Mouse (Mus musculus) heart, adult 18-20 months (tissue): ENCODE results near the gene Rbm3. TPM values are rescaled to one million over a fixed set of nuclear protein-coding genes. Genes with fewer than 3 reads are reported as not detected.

ENCODE experiments used
- DNase-seq, 2 experiments: peaks; one replicate each; pipeline ENCODE4 v3.0.0; 2021 to 2022; ENCODE audit warnings: mixed read lengths in 1 of 2
- long read RNA-seq, 2 experiments: library from polyadenylated mRNA; stranded (forward); transcript quantifications; one replicate each; pipeline ENCODE4 v2.0.0; 2021
- total RNA-seq, 2 experiments: library from RNA; stranded (reverse); gene quantifications; 2 replicates each; pipeline ENCODE4 v1.2.3; 2021

The Rbm3 gene
- 10 to 100 TPM; 49.9 to 88.3 TPM for total RNA-seq
- long read RNA-seq, experiment 1, transcript Rbm3-203 (7 exons, 1,225 nt), result minor isoform, 19 of 55 reads
- long read RNA-seq, experiment 1, transcript Rbm3-206 (7 exons, 1,338 nt), result major isoform, 24 of 55 reads
- long read RNA-seq, experiment 1, partial matches to known transcripts, result 2 of 55 reads
- long read RNA-seq, experiment 1, other reads (novel, unspliced or antisense), result 1 of 55 reads
- long read RNA-seq, experiment 2, transcript Rbm3-206 (7 exons, 1,338 nt), result major isoform, 7 of 16 reads
- long read RNA-seq, experiment 2, partial matches to known transcripts, result 3 of 16 reads
- long read RNA-seq, experiment 2, other reads (novel, unspliced or antisense), result 0 of 16 reads

DNA sequence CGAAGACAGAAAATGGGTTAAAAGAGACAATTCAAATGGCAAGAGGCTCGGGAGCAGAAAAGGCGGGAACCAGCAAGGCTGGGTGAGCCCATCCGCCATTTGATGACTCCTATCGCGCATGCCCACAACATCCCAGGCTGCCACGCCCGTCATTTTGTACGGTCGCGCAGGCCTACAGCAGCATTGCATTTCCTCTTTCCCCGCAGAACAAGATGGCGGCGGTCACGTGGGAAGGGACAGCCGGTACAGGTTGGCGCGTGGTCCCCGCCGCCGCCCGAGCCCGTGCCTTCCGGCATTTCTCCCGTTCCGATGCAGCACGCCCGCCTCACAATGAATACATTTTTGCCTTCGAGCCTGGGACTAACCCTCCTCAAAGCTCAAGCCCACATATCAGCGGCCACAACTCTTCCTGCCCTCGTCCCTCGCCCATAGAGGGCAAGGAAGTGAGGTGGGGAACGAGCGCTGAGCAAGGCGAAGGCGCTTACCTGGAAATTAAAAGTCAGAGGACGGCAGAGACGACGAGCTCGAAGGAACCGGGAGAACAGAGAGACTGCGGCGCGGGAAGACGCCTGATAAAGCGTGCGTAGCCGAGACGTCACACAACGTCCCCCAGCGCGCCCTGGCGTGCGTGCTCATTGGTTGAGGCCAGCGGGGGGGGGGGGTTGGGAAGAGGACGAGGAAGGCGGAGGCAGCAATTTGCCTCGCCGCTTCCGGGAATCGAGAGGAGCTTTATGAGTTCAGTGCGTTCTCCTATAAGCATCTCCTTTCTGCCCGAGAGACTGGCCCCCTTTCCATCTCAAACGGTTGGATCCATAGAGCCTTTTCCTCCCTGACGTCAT is at the start of gene Rbm3:
Gene Rbm3, minus strand, starts transcription at position 728 of the 839 bp plus-strand sequence.
- peak; percentile 88 to 92 for DNase-seq

DNA sequence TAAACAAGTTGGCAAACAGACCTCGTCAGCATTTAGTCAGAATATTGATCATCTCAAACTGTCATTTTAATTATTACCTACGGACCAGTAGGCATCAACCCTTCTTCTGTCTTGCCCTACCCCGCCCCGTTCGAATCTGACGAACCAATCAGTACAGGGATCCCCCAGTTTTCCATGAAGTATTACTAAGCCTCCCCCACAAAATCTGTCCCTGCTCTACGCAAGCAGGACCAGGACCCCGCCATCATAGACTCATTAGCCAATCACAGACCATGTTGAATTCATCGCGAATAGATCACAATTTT is 47.7 kb upstream of the Rbm3 start, which contains the start of gene Ebp:
Gene Ebp, minus strand, starts transcription at position 94 of the 305 bp plus-strand sequence.
- DNase-seq, result peak in 1 of 2 experiments; percentile 4

DNA sequence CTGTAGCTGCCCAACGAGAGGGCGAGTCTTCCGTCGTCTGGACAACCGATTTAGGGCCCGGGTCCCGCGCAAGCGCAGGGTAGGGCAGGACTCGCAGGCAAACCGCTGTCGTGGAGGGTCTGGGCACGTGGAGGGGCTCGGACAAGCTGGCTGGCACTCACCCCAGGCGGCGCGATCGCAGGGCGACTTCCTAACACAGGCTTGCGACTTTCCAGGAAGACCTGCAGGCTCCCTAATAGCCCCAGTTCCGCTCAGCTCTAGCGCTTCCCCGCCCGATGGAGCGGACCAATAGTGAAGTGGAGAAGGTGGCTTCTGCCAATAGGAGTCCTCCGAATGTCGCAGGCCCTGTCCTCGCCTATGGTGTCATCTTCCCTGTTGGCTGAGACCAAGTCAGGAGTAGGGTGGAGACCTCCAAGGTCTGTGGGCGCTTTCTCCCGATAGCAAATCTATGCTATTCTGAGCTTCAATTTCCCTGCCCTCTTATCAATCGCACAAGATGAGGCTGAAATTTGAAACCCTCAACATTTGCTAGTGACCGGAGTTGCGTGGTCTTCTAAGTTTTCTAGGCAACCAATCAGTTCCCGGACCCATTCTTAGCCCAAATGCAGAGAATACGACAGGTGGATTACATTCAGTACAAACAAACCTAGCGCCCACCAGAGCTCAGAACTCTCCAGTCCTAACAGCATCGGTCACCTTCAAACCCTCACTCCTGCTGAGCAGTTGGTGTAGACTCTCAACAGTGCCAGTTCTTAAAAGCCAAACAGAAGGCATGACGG is 47.1 kb upstream of the Rbm3 start:
- peak; percentile 81 to 92 for DNase-seq

DNA sequence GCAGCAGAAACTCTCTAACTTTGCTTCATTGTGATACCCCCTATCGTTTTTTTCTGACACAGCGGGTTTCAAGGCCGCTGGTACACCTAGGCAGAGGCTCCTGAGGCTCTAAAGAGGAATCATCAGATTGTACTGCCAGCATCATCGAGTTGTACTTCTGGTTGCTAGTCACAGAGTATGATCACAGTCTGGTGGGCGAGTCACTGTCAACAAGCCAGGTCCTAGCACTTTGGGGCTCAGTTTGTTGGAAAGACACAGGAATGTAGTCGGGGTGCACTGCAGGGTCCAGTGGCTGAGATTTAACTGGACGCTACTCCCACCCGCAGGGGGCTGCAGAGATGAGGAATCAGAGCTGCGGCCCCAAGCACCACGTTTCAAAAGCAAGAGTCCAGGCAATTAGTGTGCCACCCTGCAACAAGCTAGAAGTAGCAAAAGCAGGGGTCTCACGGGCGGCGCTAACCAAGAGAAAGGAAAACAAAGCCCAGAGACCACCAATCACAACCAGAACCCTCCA is 46.5 kb upstream of the Rbm3 start:
- no peak for DNase-seq

DNA sequence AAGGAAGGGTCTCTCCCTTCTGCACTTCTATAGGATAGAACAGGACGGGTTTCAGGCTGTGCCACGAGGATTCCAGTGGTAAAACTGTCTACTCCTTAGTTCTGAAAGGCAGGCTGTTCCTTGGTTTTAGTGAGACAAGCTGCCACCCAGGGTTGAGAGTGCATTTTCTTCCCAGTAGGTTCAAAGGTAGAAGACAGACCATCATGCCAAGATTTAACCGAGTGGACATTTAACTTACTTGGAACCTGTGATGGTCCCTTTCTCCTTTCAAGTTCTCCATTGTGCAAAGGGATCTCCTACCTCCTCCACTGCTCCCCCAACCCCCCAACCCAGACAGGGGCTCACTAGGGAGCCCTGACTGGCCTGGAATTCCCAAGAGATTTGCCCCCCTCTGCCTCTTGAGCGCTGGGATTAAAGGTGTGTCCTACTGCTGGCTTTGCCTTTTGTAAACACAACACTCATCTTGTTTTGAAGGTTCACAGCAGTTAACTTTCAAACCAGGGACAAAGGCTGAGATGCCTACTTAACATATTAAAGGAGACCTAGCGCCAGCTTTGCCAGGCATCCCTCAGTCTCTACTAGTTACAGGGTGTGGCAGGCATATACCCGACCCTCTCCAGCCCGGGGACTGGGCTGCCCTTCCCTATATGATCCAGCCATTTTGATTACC is 37.3 kb upstream of the Rbm3 start:
- DNase-seq, result no peak

DNA sequence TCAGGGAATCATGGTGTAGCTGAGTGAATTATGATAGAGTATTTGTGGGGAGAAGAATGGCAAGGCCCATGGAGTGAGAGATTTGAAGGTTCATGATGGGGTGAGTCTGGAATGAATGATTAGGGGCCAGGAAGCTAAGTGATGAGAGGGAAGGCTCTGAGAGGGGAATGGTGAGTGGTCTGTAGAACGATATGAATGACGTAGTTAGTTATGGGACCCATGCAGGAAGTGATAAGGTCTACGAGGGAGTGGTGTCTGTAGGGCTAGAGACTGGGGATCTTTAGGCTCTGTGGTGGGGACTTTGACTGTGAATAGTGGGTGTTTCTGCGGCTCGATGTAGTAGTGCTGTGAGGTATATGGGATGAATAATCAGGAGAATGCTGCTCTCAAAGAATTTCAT is 34.0 kb upstream of the Rbm3 start:
- DNase-seq, result no peak

DNA sequence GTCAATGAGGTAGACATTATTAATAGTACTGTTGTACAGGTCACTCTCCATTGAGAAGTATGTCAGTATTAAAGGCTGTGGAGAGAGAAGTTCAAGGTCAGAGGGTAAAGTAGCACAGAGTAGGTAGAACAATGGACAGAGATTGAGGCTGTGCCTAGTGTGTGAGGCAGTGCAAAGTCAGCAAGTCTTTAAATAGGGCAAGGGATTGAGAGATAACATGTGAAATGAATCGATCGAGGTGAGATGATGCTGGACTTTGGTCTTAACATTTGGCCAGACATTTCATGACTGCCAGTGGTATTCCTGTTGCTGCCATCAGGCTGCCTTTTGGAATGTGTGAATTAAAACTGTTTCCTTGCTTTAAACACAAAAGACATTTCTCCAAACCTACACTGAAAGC is 33.2 kb upstream of the Rbm3 start:
- DNase-seq, result no peak

DNA sequence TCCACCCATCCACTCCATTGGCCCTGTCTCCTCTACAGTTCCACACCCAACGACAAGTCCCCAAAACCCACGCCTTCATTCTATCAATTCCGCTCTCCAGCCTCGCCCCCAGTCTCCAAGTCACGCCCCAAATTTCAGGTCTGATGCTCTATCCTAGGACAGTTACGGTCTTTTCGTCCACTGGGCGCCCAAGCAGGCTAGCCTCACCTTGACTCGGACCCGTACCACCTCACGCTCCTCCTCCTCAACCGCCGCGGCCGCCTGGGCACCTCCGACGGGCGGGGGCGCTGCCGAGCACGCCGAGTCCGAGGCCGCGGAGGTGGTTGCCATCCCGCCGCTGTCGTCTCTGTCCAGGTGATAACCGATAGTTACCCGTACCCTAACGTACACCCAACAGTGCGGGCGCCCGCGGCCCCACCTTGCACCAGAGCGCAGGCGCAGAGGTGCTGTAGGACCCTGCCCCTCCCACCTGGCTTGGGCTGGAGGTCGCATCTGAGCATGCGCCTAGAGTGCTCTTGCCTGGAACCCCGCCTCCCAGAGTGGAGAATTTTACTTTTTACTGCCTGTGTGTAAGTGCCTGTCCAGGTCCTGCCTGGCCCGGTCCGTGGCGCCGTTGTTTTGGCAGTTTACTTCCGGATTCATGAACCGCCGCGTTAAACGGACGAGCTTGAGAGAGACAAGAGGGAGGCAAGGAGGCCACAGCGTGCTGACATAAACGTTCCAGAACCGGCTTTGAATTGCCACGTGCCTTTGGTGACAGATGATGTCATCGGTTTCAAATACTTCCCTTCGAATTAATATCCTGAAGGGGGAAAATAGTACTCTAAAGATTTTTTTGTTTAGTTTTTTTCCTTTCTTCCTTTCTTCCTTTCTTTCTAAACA is 30.1 kb upstream of the Rbm3 start, which contains the start of gene Tbc1d25:
Gene Tbc1d25, minus strand, starts transcription at position 678 of the 882 bp plus-strand sequence.
- peak; percentile 89 to 91 for DNase-seq

DNA sequence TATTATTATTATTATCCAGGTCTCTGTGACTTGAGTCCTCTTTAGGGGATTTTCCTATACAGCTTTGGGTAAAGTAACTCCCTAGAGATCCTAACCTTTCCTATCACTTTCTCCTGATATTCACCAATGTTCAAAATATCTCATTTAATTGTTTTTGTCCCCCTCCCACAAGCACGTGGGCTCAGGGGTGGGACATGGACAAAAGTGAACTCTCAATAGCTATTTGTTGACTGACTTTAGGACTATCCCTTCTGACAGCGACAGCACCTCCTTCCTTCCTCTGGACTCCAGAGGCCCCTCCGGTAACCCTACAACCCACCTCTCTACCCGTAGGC is 29.5 kb upstream of the Rbm3 start:
- DNase-seq, result no peak

DNA sequence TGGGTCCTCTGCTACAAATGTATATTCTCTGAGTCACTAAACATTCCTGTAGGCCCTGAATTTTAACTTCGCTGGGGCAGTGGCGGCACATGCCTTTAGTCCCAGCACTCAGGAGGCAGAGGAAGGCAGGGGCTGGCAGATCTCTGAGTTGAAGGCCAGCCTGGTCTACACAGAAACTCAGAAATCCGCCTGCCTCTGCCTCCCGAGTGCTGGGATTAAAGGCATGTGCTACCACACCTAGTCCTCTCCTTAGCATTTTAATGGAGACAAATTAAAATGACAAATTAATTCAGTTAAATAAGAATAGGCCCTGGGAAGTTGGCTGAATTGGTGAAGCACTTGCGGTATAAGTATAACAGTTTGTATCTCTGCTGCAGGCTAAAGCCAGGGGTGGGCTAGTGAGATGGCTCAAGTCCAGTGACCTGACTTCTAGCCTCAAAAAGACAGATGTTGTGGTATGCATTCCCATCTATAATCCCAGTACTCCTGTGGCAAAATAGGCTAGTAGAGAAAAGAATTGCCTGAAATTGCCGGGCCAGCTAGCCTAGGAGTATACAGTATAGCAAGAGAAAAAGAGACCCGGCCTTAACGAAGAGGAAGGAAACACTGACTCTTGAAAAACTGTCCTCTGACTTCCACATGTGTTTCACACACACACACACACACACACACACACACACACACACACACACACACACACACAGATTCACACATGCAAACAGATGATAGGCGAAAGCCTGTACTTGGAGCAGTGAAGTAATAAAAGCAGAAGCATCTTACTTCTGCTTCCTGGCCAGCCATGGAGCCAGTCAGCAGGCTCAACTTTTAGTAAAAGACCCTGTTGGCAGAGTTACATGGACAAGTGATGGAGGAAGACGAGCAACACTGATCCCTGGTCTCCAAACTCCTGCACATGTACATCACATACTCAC is 22.3 kb upstream of the Rbm3 start:
- DNase-seq, result no peak

DNA sequence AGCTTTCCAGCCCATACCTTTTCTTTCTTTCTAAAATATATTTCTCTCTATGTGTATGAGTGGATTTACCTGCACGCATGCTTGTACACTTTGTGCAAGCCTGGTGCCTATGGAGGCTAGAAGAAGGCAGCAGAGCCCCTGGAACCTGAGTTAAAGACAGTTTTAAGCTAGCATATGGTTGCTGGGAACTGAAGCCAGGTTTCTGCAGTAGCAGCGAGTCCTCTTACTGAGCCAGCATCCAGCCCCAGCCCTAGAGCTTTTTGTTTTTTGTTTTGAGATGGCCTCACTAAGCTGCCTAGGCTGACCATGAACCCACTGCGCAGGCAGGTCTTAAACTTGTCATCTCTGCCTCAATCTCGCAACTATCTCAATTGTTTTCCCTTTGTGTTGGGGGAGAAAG is 18.8 kb upstream of the Rbm3 start:
- DNase-seq, result no peak

DNA sequence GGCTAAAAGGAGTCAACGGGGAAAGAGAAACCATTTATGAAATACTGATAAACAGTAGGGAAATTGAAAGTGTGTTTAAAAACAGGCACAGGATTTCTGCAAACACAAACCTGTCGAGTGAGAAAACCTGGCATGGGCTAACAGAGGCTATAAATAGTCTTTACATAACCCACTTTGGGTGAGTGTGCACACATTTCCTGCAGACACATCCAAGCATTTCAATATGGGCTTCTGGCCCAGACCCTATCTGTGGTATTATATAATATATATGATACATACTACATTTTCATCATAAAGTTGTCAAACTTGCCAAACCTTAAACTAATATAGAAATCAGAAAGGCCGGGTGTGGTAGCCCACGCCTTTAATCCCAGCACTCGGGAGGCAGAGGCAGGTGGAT is 17.4 kb upstream of the Rbm3 start:
- DNase-seq, result peak; percentile 7 to 14

DNA sequence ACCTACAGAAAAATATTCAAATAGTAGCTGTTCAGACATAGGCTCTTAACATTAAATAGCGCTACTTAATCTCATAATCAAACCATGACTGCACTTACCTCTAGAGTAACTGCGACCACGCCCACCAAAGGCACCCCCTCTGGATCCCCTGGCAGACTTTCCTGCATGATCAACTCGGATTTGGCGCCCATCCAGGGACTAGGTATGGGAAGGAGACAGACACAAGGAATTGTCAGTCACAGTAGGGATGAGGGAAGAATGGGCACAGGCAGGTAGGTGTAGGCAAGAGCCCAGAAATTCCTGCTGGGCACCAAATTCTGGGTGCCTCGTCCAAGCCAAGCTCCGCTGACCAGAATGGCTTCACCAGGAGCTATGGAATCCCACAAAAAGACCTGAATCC is 1.9 kb downstream of the Rbm3 start:
- no peak for DNase-seq

DNA sequence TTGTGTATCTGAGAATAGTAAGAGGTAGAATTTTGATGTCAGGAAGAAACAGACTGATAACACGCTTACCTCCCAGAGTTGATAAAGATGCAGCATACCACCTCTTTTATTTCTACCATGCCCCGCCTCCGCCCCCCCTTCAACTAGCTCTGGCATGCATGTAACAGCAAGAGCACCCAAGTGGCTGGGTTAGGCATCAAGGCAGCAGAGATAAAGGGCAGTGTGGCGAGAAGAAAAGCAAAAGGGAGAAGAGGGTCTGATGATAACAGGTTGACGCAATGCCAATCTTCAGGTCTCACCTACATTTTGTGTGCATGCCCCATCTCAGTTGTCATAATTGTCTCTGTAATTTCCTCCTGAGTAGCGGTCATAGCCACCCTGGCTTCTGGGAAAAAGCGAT is 2.7 kb downstream of the Rbm3 start:
- DNase-seq, result no peak

DNA sequence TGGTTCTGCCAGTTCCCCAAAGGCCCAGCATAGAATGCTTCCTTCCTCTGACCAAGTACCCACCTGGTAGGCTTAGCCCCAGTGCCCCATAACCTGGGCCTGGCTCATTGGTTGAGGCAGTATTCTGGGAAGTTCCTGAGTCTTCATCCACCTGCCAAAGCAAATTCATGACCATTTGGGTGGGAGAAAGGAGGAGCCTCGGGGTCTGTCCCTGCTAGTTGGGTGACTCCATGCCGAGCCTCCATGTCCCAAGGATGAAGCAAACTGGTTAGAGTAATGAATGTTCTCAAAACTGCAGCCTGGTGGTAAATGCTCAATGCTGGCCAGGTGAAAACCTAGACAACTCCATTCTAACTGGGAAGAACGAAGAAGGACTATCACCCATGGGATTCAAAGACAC is 4.6 kb downstream of the Rbm3 start:
- no peak for DNase-seq

DNA sequence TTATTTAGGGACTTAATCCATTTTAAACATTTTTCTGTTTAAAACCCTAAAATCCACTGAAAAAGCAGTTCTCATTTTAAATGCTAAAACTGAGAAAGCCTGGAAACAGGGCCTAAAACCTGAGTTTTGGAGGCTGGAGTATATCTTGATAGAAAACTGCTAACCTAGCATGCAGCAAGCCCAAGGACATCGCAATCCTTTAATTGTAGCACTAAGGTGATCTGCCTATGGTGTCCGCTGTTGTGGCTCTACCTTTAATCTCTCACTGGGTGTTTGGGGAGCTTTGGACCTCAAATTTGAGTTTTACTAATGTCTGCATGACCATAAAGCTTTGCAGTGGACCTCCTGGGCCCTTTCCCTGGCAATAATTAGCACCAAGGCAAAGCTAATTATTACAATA is 5.2 kb downstream of the Rbm3 start:
- no peak for DNase-seq

DNA sequence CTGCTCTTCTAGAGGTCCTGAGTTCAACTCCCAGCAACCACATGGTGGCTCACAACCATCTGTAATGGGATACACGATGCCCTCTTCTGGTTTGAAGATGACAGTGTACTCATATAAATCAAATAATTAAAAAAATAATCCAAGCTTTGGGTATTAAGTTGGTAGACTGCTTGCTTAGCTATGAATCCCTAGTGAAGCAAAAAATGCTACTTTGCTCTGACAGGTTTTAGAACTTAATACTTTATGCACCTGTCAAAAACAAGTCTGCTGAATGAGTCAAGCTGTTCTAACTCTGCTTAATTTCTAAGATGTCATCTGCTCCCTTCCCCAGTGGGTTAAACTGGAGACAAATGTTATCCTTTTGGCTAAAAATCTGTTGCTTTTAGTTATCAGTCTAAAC is 6.2 kb downstream of the Rbm3 start:
- DNase-seq, result no peak

DNA sequence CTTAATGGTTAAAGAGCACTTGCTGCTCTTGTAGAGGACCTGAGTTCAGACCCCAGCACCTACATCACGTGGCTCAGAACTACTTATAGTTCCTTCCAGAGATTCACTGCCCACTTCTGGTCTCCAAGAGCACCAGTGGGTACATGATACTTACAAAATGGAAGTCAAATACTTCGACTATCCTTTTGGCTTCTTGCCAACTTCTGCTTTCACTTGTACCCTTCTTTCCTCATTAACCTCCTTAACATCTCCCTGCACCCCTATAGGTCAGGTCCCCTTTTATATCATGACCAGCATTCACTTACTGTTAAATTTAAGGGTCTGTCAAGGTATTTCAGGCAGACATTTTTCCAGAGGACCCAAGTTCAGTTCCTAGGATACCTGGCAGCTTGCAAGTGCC is 9.8 kb downstream of the Rbm3 start:
- DNase-seq, result no peak

DNA sequence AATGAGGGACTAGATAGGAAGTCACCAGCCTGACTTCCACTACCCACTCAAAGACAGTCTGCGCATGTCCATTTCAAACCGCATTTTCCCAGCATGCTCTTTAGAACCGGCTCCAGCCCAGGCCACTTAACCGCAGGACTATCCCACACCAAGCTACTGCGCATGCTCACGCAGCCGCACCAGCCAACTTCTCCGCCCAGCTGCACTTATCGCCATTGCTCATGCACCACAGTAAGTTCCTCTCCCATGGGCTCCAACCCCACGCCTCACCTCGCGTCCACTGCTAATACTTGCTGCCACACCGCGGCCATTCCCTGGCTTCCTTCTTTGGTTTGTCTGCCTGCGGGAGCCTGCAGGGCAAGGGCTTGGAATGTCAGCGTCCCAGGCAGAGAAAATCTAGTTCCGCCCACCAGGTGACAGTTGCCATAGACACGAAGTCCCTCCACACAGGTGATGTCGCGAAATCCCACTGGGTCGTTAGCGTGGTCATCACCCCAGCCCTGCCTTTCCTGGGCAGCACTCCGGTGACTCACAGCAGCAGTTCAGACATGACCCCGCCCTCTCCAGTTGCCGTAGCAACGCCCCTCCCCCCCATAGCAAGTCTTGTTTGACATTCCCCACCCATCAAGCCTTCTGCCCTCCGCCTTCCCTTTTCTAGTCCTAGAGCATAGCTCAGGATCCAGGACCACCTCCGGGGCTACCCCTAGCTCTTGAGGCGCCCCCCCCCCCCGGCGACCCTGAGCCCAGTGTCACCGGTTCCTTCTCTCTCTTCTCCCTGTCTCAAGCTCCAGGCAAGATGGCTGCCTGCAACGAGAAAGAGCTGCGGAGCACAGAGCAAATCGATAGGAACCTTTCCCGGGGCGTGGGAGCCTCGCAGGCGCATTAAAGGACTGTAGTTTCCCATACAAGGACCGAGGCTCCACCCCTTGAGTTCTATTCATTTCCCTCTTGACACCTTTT is 13.4 kb downstream of the Rbm3 start, which contains the start of gene Wdr13:
Gene Wdr13, minus strand, starts transcription at position 876 of the 960 bp plus-strand sequence.
- peak; percentile 88 to 94 for DNase-seq
